Comparison of ENCODE assay signal across 11 mouse cellular contexts in genomic region chr2:149739886-149740285, GRCm38 (mm10).
A peak's percentile ranks its signal among the peaks of the same experiment; 100 is the strongest.
DNase-seq lines count a peak whose midpoint lies in the region; ATAC-seq lines count a peak whose summit lies in the region.
"Had no signal": no experiment of that assay in that cellular context is flagged by ENCODE, and none has a peak within 500 bp of the region (broad histone marks: within the 10 kb centered on the region; RNA-seq: fewer than 3 reads in every experiment).

No protein-coding gene starts in this region.

- no peak overlapping the region for H3K4me2 ChIP-seq in forebrain, embryonic 15.5 days (replicated peaks)

- WGBS in forebrain, embryonic 15.5 days, result 53% methylated on average over 2 of the region's 2 CpGs
- WGBS in forebrain, embryonic 10.5 days, result 88% methylated on average over 2 of the region's 2 CpGs

- no peaks in the 10 kb centered on the region for H3K27me3 ChIP-seq in forebrain, embryonic 15.5 days
- no peaks in the 10 kb centered on the region for H3K27me3 ChIP-seq in forebrain, embryonic 10.5 days (ENCODE audit: poor library complexity, severe bottlenecking)

- DNase-seq in forebrain, embryonic 10.5 days (ENCODE audit: extremely low spot score, low spot score), result no peak
- peak; percentile 12 for DNase-seq in urinary bladder, postnatal 14 days (ENCODE audit: low spot score)
- no peak for DNase-seq in urinary bladder, postnatal 25 days (ENCODE audit: low spot score)
- peak; percentile 11 to 36 for DNase-seq in layer of hippocampus, postnatal 36 days
- DNase-seq in lung, postnatal 10 days, result no peak
- DNase-seq in ovary, adult 18-20 months (ENCODE audit: low spot score), result no peak
- DNase-seq: B cell, adult 2 months; heart, postnatal 4 days had no signal

- no peak overlapping the region for H3K4me3 ChIP-seq in forebrain, embryonic 15.5 days
- no peak overlapping the region for H3K4me3 ChIP-seq in forebrain, embryonic 10.5 days
- H3K4me3 ChIP-seq: myocyte had no signal

- peaks cover 6% of the 10 kb centered on the region for H3K4me1 ChIP-seq in forebrain, embryonic 15.5 days
- no peaks in the 10 kb centered on the region for H3K4me1 ChIP-seq in forebrain, embryonic 10.5 days

- H3K36me3 ChIP-seq in forebrain, embryonic 15.5 days, result no peaks in the 10 kb centered on the region
- no peaks in the 10 kb centered on the region for H3K36me3 ChIP-seq in forebrain, embryonic 10.5 days (replicated peaks)

- H3K9me3 ChIP-seq in forebrain, embryonic 15.5 days, result no peaks in the 10 kb centered on the region
- H3K9me3 ChIP-seq in forebrain, embryonic 10.5 days, result no peaks in the 10 kb centered on the region

- ATAC-seq in forebrain, embryonic 15.5 days (replicated peaks), result peak; percentile 90
- no peak for ATAC-seq in erythroid progenitor cell, adult 5-6 weeks (replicated peaks; ENCODE audit: low FRiP score, poor library complexity, severe bottlenecking)

- H3K27ac ChIP-seq in forebrain, embryonic 15.5 days (replicated peaks), result no peak overlapping the region
- H3K27ac ChIP-seq in forebrain, embryonic 10.5 days, result no peak overlapping the region

- H3K9ac ChIP-seq in forebrain, embryonic 15.5 days (replicated peaks), result no peak overlapping the region

Comparison
In these comparisons a context has a peak if more than half of its experiments do, and no peak if none do; other contexts are left out.
1. DNase-seq: peak in urinary bladder, postnatal 14 days (single experiment) and layer of hippocampus, postnatal 36 days (2 of 2); none in forebrain, embryonic 10.5 days (single experiment), urinary bladder, postnatal 25 days (single experiment), lung, postnatal 10 days (single experiment) and ovary, adult 18-20 months (single experiment).